Mouse (Mus musculus) cortical plate, adult 2 months (tissue): ENCODE data around the gene Trem1. TPM values are rescaled to one million over a fixed set of nuclear protein-coding genes. Genes with fewer than 3 reads are reported as not detected.

Experiments
- H3K27ac ChIP-seq: fragments of 200-500 bp; 2 replicates; pipeline ENCODE4 v1.5.1; 2012; ENCODE audit warnings: low read length, control low read depth, inconsistent platforms; ENCODE audit not compliant: insufficient read depth
- H3K4me1 ChIP-seq: fragments of 200-500 bp; 2 replicates; pipeline ENCODE4 v1.6.1; 2011; ENCODE audit warnings: low read length; ENCODE audit not compliant: control insufficient read depth, insufficient read depth
- H3K4me3 ChIP-seq: fragments of 200-500 bp; 2 replicates; pipeline ENCODE4 v1.5.1; 2011; ENCODE audit warnings: mild to moderate bottlenecking, low read length, control low read depth; ENCODE audit not compliant: insufficient read depth
- CTCF ChIP-seq: fragments of 200-500 bp; IDR thresholded peaks from 2 replicates; pipeline ENCODE4 v1.5.1; 2011; ENCODE audit warnings: mild to moderate bottlenecking, control low read depth, low read length; ENCODE audit not compliant: insufficient read depth; ENCODE audit errors: extremely low read depth
- POLR2A ChIP-seq: fragments of 200-500 bp; IDR thresholded peaks from 2 replicates; pipeline ENCODE4 v1.6.1; 2011; ENCODE audit warnings: mild to moderate bottlenecking, low read length, control low read depth; ENCODE audit not compliant: insufficient read depth; ENCODE audit errors: extremely low read depth
- polyA plus RNA-seq: library from polyadenylated mRNA; depleted of rRNA; stranded (reverse); fragments of >200 nt; gene quantifications from 2 replicates; pipeline ENCODE4 v1.2.3, GENCODE M21; 2012

Gene Trem1
- polyA plus RNA-seq, 1 experiment = not detected

DNA sequence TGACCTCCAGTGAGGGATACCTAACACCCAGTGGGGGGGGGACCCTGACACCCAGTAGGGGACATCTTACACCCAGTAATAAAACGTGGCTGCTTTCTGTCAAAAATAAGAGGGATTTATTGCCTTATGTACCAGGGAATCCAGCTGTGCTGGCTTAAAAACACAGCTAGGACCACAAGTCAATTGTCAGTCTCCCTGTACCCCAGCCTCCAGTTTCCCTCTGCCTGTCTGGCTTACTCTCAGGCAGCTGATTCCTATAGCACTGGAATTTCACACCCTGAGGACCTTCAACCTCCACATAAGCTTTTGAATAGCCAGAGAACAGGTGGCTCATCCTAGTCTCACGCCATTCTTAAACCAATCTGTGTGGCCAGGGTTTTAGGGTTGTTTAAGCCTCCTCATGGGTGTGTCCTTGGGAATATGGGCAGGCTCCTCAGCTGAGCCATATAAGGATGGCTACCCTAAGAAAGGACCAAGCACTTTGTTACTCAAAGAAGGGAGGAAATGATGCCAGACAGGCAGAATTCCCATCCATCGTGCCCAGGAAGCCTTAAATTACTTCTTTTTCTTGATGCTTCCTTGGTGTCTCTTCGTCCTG is 3.3 kb downstream of the Trem1 start:
- H3K27ac ChIP-seq = no peak overlapping the region
- TF ChIP-seq CTCF = no peak
- TF ChIP-seq POLR2A = no peak
- no peaks in the 10 kb centered on the region for H3K4me1 ChIP-seq
- no peak overlapping the region for H3K4me3 ChIP-seq

- no peaks in the 10 kb centered on the region for H3K4me1 ChIP-seq
- no peak overlapping the region for H3K4me3 ChIP-seq
- TF ChIP-seq CTCF = no peak
- TF ChIP-seq POLR2A = no peak
- H3K27ac ChIP-seq = no peak overlapping the region
These were observed 5.1 kb downstream of the Trem1 start for GRCm38 (mm10) chr17:48237621-48238020.

DNA sequence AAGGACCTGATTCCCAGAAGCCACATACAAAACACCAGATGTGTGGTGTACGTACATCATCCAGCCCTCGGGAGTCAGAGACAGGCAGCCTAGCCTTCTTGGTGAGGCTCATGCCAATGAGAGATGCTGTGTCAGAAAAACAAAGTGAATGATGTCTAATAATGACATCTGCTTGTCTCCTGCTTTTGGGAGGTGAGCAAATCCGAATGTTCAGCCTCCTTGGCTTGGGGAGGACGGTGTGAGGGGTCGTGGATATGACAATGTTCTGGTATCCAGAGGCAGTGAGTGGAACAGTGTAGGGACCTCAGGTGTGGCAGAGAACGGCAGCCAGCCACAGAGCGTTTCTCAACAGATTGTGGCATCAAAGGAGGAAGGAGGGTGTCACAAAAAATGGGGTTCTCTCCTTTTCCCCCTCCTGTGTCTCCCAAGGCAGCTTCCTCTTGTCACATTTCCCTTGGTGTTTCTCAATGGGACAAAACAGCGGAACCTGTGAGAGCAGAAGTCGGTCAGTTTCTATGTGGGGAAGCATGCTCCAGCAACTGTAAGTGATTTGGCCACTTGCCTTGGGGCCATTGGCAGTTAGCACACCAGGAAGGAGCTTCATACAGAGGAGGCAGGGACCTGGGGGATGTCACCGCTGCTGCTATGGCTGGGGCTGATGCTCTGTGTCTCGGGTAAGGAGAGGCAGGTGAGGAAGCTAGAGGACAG is 14.8 kb downstream of the Trem1 start, which contains the start of gene Trem3:
Gene Trem3, plus strand, starts transcription at position 557 of the 708 bp plus-strand sequence.
- TF ChIP-seq POLR2A (no peak), CTCF (no peak)
- Histone ChIP-seq H3K4me1 (no peaks in the 10 kb centered on the region), H3K4me3 (no peak within 1 kb of the TSS), H3K27ac (no peak within 1 kb of the TSS)

GRCm38 (mm10) chr17:48249039-48249438 is 16.5 kb downstream of the Trem1 start:
- Histone ChIP-seq H3K27ac (no peak overlapping the region), H3K4me1 (no peaks in the 10 kb centered on the region), H3K4me3 (no peak overlapping the region)
- TF ChIP-seq POLR2A = no peak
- no peak for TF ChIP-seq CTCF

- H3K4me1 ChIP-seq = no peaks in the 10 kb centered on the region
- no peak overlapping the region for H3K27ac ChIP-seq
- H3K4me3 ChIP-seq = no peak overlapping the region
- TF ChIP-seq CTCF (no peak), POLR2A (no peak)
These were observed 16.9 kb downstream of the Trem1 start for GRCm38 (mm10) chr17:48249501-48249900.

GRCm38 (mm10) chr17:48250631-48251030 is 18.1 kb downstream of the Trem1 start:
- TF ChIP-seq POLR2A = no peak
- no peak for TF ChIP-seq CTCF
- Histone ChIP-seq H3K27ac (no peak overlapping the region), H3K4me3 (no peak overlapping the region), H3K4me1 (no peaks in the 10 kb centered on the region)

GRCm38 (mm10) chr17:48256575-48256974 is 24.0 kb downstream of the Trem1 start:
- Histone ChIP-seq H3K4me1 (no peaks in the 10 kb centered on the region), H3K4me3 (no peak overlapping the region), H3K27ac (no peak overlapping the region)
- TF ChIP-seq POLR2A (no peak), CTCF (no peak)

DNA sequence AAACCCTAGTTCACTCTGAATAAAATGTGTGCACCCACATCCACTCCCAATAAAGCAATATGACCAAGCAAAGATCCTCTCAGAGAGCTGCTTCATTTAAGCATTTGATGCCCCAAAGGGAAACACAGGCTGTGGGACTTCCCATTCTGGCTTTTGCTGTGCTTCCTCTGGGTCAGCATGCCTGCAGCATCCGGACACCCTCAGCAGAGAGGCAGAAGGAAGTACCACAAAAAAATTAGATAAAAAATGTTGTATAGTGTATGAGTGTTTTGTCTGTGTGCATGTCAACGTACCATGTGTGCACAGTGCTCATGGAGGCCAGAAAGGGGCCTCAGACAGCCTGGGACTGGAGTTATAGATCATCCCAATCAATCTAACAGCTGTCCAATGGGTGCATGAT is 29.3 kb downstream of the Trem1 start:
- H3K27ac ChIP-seq = no peak overlapping the region
- H3K4me1 ChIP-seq = no peaks in the 10 kb centered on the region
- TF ChIP-seq POLR2A = no peak
- TF ChIP-seq CTCF = no peak
- no peak overlapping the region for H3K4me3 ChIP-seq

- Histone ChIP-seq H3K4me1 (no peaks in the 10 kb centered on the region), H3K27ac (no peak within 1 kb of the TSS), H3K4me3 (no peak within 1 kb of the TSS)
- TF ChIP-seq POLR2A (no peak), CTCF (no peak)
These were observed 31.3 kb downstream of the Trem1 start, which contains the start of gene Treml4 for GRCm38 (mm10) chr17:48263741-48264362. Gene Treml4 (plus strand): TSS chr17:48264295.
